Mouse (Mus musculus) spleen, adult 12 weeks (tissue): ENCODE results near the gene Fryl.

ENCODE experiments used
- DNase-seq: peaks from one replicate; pipeline ENCODE4 v3.0.0; 2022; ENCODE audit warnings: low spot score

Gene Fryl

GRCm38 (mm10) chr5:73221826-73222225 is 34.6 kb downstream of the Fryl start:
- no peak for DNase-seq

GRCm38 (mm10) chr5:73219716-73220115 is 36.7 kb downstream of the Fryl start:
- DNase-seq = no peak

- DNase-seq = no peak
These were observed 38.4 kb downstream of the Fryl start for GRCm38 (mm10) chr5:73218065-73218464.

- DNase-seq = no peak
These were observed 39.3 kb downstream of the Fryl start for GRCm38 (mm10) chr5:73217116-73217515.

GRCm38 (mm10) chr5:73216014-73216413 is 40.4 kb downstream of the Fryl start:
- no peak for DNase-seq

- DNase-seq = no peak
These were observed 44.0 kb downstream of the Fryl start for GRCm38 (mm10) chr5:73212446-73212845.

GRCm38 (mm10) chr5:73211961-73212360 is 44.5 kb downstream of the Fryl start:
- DNase-seq = no peak

- DNase-seq = no peak
These were observed 45.5 kb downstream of the Fryl start for GRCm38 (mm10) chr5:73210971-73211315.

GRCm38 (mm10) chr5:73210127-73210970 is 46.1 kb downstream of the Fryl start:
- DNase-seq = no peak

- DNase-seq = peak; percentile 40
These were observed 47.0 kb downstream of the Fryl start for GRCm38 (mm10) chr5:73209201-73210096.

- DNase-seq = no peak
These were observed 47.8 kb downstream of the Fryl start for GRCm38 (mm10) chr5:73208645-73209044.

- no peak for DNase-seq
These were observed 49.7 kb downstream of the Fryl start for GRCm38 (mm10) chr5:73206722-73207121.

GRCm38 (mm10) chr5:73205996-73206629 is 50.3 kb downstream of the Fryl start:
- no peak for DNase-seq

- no peak for DNase-seq
These were observed 51.4 kb downstream of the Fryl start for GRCm38 (mm10) chr5:73205050-73205449.

- no peak for DNase-seq
These were observed 53.9 kb downstream of the Fryl start for GRCm38 (mm10) chr5:73202498-73202897.

- no peak for DNase-seq
These were observed 54.3 kb downstream of the Fryl start for GRCm38 (mm10) chr5:73202077-73202476.

- no peak for DNase-seq
These were observed 55.7 kb downstream of the Fryl start for GRCm38 (mm10) chr5:73200387-73201384.

GRCm38 (mm10) chr5:73199586-73199985 is 56.8 kb downstream of the Fryl start:
- no peak for DNase-seq

- DNase-seq = no peak
These were observed 57.7 kb downstream of the Fryl start for GRCm38 (mm10) chr5:73198690-73199089.

- DNase-seq = no peak
These were observed 58.6 kb downstream of the Fryl start for GRCm38 (mm10) chr5:73197796-73198195.

GRCm38 (mm10) chr5:73194740-73195139 is 61.7 kb downstream of the Fryl start:
- DNase-seq = no peak
